Mouse (Mus musculus) heart, embryonic 13.5 days (tissue): ENCODE measurements around the gene Hoxb4. TPM values are rescaled to one million over a fixed set of nuclear protein-coding genes. Genes with fewer than 3 reads are reported as not detected.

ENCODE experiments used
- ATAC-seq: fragments of 200-750 bp; cut with Nextera tagmentation; 2 replicates; pipeline ENCODE4 v1.8.0; 2017; ENCODE audit warnings: moderate TSS enrichment; ENCODE audit not compliant: insufficient number of reproducible peaks, low FRiP score, low TSS enrichment; ENCODE audit errors: extremely low read depth
- H3K27ac ChIP-seq: fragments of 300-500 bp; sonication (generic); replicated peaks from 2 replicates; pipeline ENCODE4 v1.5.1; 2015; ENCODE audit warnings: moderate library complexity, mild to moderate bottlenecking, inconsistent platforms
- H3K27me3 ChIP-seq: fragments of 300-500 bp; sonication (generic); replicated peaks from 2 replicates; pipeline ENCODE4 v1.6.1; 2015; ENCODE audit warnings: mild to moderate bottlenecking, inconsistent platforms
- H3K36me3 ChIP-seq: fragments of 300-500 bp; sonication (generic); 2 replicates; pipeline ENCODE4 v1.6.1; 2015; ENCODE audit warnings: mild to moderate bottlenecking, inconsistent platforms
- H3K4me1 ChIP-seq: fragments of 300-500 bp; sonication (generic); 2 replicates; pipeline ENCODE4 v1.6.1; 2015; ENCODE audit warnings: inconsistent platforms
- H3K4me2 ChIP-seq: fragments of 300-500 bp; sonication (generic); 2 replicates; pipeline ENCODE4 v1.6.1; 2015; ENCODE audit warnings: inconsistent platforms, mild to moderate bottlenecking, moderate library complexity
- H3K4me3 ChIP-seq: fragments of 300-500 bp; sonication (generic); 2 replicates; pipeline ENCODE4 v1.5.1; 2015; ENCODE audit warnings: moderate library complexity, mild to moderate bottlenecking, inconsistent platforms
- H3K9ac ChIP-seq: fragments of 300-500 bp; sonication (generic); 2 replicates; pipeline ENCODE4 v1.6.1; 2015; ENCODE audit warnings: inconsistent platforms, mild to moderate bottlenecking, moderate library complexity
- H3K9me3 ChIP-seq: fragments of 300-500 bp; sonication (generic); 2 replicates; pipeline ENCODE4 v1.6.1; 2016; ENCODE audit warnings: inconsistent platforms
- WGBS: fragments of 180-500 bp; shearing (Covaris S2); methylation state at CpG from one replicate; pipeline ENCODE4 v1.1.7; 2015; ENCODE audit warnings: mixed read lengths; 5-methylcytosine and 5-hydroxymethylcytosine counted together
- polyA plus RNA-seq: library from polyadenylated mRNA; unstranded; fragments of >200 nt; fragmentation: Nextera tagmentation; extraction: Ambion mirVana; gene quantifications from 2 replicates; pipeline ENCODE4 v1.2.1, GENCODE M21; 2015

Gene Hoxb4
- polyA plus RNA-seq, 1 experiment from 2014 or later, result 0.59 TPM

- peak overlapping the region; percentile 47 for H3K4me3 ChIP-seq
- H3K4me2 ChIP-seq, result peak overlapping the region; percentile 64
- no peak for ATAC-seq
- peaks cover 100% of the 10 kb centered on the region for H3K27me3 ChIP-seq
- H3K4me1 ChIP-seq, result peaks cover 11% of the 10 kb centered on the region; the same call in 1 of the 2 replicates
- WGBS, result 15% methylated on average over 6 of the region's 6 CpGs
- H3K36me3 ChIP-seq, result no peaks in the 10 kb centered on the region
- H3K9ac ChIP-seq, result 0 out of 2 replicates have a peak overlapping the region, but pooled peaks have one; percentile 28
- no peaks in the 10 kb centered on the region for H3K9me3 ChIP-seq
- H3K27ac ChIP-seq, result no peak overlapping the region
Observed at GRCm38 (mm10) chr11:96311097-96311496, 7.0 kb upstream of the Hoxb4 start.

GRCm38 (mm10) chr11:96311520-96312417, 6.3 kb upstream of the Hoxb4 start:
- peak overlapping the region; percentile 17; the same call in 1 of the 2 replicates for H3K27ac ChIP-seq
- H3K27me3 ChIP-seq, result peaks cover 100% of the 10 kb centered on the region
- H3K36me3 ChIP-seq, result no peaks in the 10 kb centered on the region
- H3K4me3 ChIP-seq, result peak overlapping the region; percentile 47
- H3K4me2 ChIP-seq, result peak overlapping the region; percentile 64
- peak overlapping the region; percentile 28 for H3K9ac ChIP-seq
- peaks cover 11% of the 10 kb centered on the region; the same call in 1 of the 2 replicates for H3K4me1 ChIP-seq
- under 1% methylated on average over 31 of the region's 31 CpGs for WGBS
- no peak for ATAC-seq
- no peaks in the 10 kb centered on the region for H3K9me3 ChIP-seq

- H3K4me3 ChIP-seq, result no peak overlapping the region
- WGBS, result 36% methylated on average over 2 of the region's 2 CpGs
- H3K9ac ChIP-seq, result no peak overlapping the region
Observed at GRCm38 (mm10) chr11:96313134-96313533, 4.9 kb upstream of the Hoxb4 start.

GRCm38 (mm10) chr11:96313806-96314428, 4.2 kb upstream of the Hoxb4 start:
- H3K4me1 ChIP-seq, result peaks cover 14% of the 10 kb centered on the region
- H3K4me3 ChIP-seq, result peak overlapping the region; percentile 36; the same call in 1 of the 2 replicates
- peaks cover 100% of the 10 kb centered on the region for H3K27me3 ChIP-seq
- 18% methylated on average over 12 of the region's 12 CpGs for WGBS
- no peaks in the 10 kb centered on the region for H3K9me3 ChIP-seq
- H3K27ac ChIP-seq, result peak overlapping the region; percentile 25; the same call in 1 of the 2 replicates
- peak overlapping the region; percentile 44; the same call in 1 of the 2 replicates for H3K9ac ChIP-seq
- H3K4me2 ChIP-seq, result peak overlapping the region; percentile 52
- H3K36me3 ChIP-seq, result no peaks in the 10 kb centered on the region
- no peak for ATAC-seq

More at GRCm38 (mm10) chr11:96313134-96313533, 4.9 kb upstream of the Hoxb4 start:
- peaks cover 100% of the 10 kb centered on the region for H3K27me3 ChIP-seq
- no peaks in the 10 kb centered on the region for H3K36me3 ChIP-seq
- H3K27ac ChIP-seq, result no peak overlapping the region
- no peak overlapping the region for H3K4me2 ChIP-seq
- ATAC-seq, result no peak
- no peaks in the 10 kb centered on the region for H3K9me3 ChIP-seq
- H3K4me1 ChIP-seq, result peaks cover 11% of the 10 kb centered on the region; the same call in 1 of the 2 replicates

DNA sequence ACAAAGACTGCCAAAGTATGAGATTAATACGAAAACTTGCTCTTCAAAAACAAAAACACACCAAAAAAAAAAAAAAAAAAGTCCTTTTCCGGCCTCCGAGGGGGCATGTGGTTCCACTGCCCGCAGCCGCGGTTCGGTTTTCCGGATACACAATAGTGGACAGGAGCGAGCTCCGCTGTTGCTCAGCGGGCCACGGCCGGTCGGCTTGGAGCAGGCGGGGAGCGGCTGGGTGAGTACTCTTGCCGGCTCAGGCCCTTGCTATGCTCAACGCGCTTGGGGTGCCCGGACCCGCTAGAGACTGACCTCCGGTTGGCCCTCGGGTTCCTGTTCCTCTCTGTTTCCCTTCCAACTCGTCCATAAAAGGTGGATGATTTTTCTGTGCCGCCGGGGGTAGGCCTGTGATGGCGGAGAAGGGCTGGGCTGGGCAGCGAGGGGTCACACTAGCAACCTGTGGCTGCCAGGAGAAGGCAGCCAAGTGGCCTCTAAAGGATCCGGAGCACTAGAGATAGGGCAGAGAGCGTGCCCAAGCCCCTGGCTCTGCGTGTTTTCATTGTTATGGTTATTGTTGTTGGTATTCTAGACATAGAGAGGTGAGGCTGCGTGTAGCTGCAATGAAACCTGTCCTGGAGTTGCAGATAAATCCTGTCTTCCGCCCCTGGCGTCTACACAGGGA, 3.3 kb upstream of the Hoxb4 start:
- WGBS, result 2% methylated on average over 34 of the region's 34 CpGs
- Histone ChIP-seq H3K9me3 (no peaks in the 10 kb centered on the region), H3K4me2 (peak overlapping the region; percentile 52), H3K9ac (peak overlapping the region; percentile 68), H3K4me3 (peak overlapping the region; percentile 36), H3K36me3 (no peaks in the 10 kb centered on the region), H3K27me3 (peaks cover 100% of the 10 kb centered on the region), H3K4me1 (peaks cover 21% of the 10 kb centered on the region), H3K27ac (peak overlapping the region; percentile 43)
- no peak for ATAC-seq

DNA sequence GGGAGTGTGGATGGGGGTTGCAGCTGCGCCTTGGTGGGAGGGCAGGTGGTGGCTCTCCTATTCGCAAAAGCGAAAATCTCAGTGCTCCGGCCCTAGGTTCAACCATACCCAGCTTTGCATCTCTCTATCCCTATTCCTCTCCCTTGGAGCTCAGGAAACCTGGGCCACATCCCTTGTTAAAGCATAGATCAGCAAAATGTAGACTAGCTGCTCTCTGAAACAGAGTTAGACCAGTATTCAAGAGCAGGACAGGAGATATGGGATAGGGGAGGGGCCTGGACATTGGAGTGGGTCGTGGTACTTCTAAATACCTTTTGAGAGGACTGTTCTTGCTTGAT, 2.8 kb upstream of the Hoxb4 start:
- H3K36me3 ChIP-seq, result no peaks in the 10 kb centered on the region
- H3K27me3 ChIP-seq, result peaks cover 100% of the 10 kb centered on the region
- no peak for ATAC-seq
- H3K9ac ChIP-seq, result peak overlapping the region; percentile 68
- peak overlapping the region; percentile 52 for H3K4me2 ChIP-seq
- H3K27ac ChIP-seq, result peak overlapping the region; percentile 43
- H3K4me3 ChIP-seq, result peak overlapping the region; percentile 36
- 7% methylated on average over 5 of the region's 5 CpGs for WGBS
- H3K4me1 ChIP-seq, result peaks cover 21% of the 10 kb centered on the region
- no peaks in the 10 kb centered on the region for H3K9me3 ChIP-seq

DNA sequence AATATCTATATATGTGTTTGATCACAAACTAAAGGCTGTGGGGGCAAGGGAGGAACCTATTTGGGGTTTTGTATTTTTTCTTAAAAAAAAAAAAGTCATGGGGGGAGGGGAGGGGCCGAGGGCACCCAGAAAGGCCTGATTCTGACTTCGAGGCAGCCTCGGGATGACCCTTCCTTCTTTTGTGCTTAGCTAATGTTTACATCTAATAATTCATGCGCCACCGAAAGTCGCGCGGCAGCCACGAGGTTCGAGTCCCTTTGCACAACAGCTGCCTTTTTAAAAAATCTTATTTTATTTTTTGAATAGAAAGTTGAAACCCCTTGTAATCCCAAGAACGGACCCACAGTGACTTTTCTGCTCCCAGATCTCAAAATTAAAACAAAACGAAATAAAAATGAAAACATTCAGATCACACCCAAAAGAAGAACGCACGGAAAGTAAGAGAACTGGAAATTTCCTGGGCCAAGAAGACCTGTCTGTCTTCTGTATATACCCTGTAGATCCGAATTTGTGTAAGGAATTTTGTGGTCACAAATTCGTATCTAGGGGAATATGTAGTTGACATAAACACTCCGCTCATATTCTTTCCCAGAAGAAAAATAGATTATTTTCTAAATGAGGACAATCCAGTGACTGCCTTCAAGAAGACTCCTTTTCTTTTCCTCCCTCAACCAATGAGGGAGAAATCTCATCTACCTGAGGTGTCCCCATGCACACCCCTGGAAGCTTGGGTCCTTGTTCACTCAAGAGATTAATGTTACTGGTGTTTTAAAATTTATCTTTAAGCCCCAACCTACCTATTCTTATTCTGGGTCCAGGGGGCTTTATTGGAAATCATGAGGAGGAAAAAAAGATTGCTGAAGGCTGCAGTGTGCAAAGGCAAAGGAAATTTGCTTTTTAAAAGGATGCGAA, 1.1 kb upstream of the Hoxb4 start:
- Histone ChIP-seq H3K36me3 (no peaks in the 10 kb centered on the region), H3K27me3 (peaks cover 100% of the 10 kb centered on the region), H3K27ac (no peak overlapping the region), H3K9me3 (no peaks in the 10 kb centered on the region), H3K9ac (peak overlapping the region; percentile 67; the same call in 1 of the 2 replicates), H3K4me1 (peaks cover 12% of the 10 kb centered on the region), H3K4me2 (peak overlapping the region; percentile 66), H3K4me3 (peak overlapping the region; percentile 54; the same call in 1 of the 2 replicates)
- ATAC-seq, result no peak
- WGBS, result 11% methylated on average over 18 of the region's 18 CpGs

GRCm38 (mm10) chr11:96318368-96319070, 452 bp downstream of the Hoxb4 start:
- Histone ChIP-seq H3K4me1 (peaks cover 10% of the 10 kb centered on the region), H3K27me3 (peaks cover 100% of the 10 kb centered on the region)

DNA sequence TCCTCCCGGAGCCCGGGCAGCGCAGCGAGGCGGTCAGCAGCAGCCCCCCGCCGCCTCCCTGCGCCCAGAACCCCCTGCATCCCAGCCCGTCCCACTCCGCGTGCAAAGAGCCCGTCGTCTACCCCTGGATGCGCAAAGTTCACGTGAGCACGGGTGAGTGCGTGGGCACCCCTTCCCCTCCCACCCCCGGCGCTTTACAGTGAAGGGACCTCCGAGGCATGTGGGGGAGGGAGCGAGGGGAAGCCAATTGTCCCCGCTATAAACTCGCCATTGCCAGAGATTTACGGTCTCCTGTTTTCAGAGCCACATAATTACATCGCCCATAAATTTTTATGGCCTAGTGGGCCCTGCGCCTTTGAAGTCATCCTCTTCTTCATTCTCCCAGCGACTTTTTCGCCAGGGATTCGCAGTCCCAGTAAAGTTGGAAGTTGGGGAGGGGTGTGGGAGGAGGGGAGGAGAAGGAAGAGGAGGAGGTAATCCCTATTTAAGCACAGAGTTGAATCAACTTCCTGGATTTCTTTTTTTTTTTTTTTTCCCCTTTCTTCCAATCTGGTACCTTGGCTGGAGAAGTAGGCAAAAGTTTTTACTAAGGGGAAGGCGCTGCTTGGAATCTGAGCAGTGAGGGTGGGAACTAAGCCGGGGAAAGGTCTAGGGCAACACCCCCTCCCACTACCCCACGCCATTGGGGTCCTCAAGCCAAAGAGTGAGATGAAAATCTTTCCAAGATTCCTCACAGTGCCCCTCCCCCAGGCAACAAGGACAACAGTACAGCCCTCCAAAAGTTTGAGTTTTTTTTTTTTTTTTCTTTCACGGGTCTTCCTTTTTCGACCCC, 1.2 kb downstream of the Hoxb4 start:
- Histone ChIP-seq H3K27ac (peak overlapping the region; percentile 85), H3K4me3 (peak overlapping the region; percentile 54), H3K9ac (peak overlapping the region; percentile 84), H3K4me2 (peak overlapping the region; percentile 66), H3K9me3 (no peaks in the 10 kb centered on the region), H3K4me1 (peaks cover 10% of the 10 kb centered on the region), H3K27me3 (peaks cover 100% of the 10 kb centered on the region), H3K36me3 (no peaks in the 10 kb centered on the region)
- under 1% methylated on average over 29 of the region's 34 CpGs for WGBS
- 0 out of 2 replicates have a peak, but pooled peaks have one; percentile 14 for ATAC-seq

More at GRCm38 (mm10) chr11:96318368-96319070, 452 bp downstream of the Hoxb4 start:
- ATAC-seq, result no peak
- H3K4me2 ChIP-seq, result peak overlapping the region; percentile 66
- H3K9ac ChIP-seq, result peak overlapping the region; percentile 84
- under 1% methylated on average over 37 of the region's 45 CpGs for WGBS
- H3K4me3 ChIP-seq, result peak overlapping the region; percentile 54
- H3K36me3 ChIP-seq, result no peaks in the 10 kb centered on the region
- no peaks in the 10 kb centered on the region for H3K9me3 ChIP-seq
- H3K27ac ChIP-seq, result peak overlapping the region; percentile 85
